Mouse (Mus musculus): ENCODE measurements at regions not wholly inside any gene's neighbourhood (a gene's known extent, or its start where the extent isn't known, plus 50 kb on each side); places are given as distances from the start of the nearest gene placed in this dataset.

DNA sequence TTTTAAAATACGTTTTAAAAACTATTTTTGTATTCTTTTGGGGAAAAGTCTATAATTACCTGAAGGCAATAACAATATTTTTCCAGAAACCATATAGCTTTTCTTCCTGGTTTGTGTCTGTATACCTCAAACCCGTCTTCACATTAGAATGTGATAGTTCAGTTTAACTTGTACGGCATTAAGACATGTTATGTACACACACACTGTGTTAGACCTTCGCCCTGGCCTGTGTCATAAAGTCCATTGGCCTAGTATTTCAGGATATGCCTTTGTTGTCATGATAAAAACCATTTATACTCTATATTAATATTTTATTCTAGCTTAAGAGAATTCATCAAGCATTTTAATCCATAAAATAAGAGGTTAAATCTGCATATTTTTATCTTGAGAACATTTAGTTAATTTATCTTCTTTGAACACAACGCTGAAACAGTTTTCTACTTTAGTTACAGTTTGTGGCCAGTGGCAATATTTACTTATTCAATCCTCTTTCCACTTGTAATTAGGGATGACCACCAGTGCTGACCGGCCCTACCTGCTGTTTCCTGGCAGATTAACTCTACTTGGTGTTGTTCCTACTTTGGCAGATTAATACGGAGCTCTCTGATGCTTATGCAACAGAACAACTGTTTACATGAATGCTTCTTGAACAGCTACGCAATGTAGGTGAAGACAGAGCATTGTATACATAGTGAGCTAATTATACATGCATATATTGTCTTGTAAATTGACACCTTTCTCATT lies 158.6 kb upstream of the Sesn3 start:
- H3K27me3 ChIP-seq (ENCODE audit: insufficient read depth, low read length): no peaks in the 10 kb centered on the region
- no peak overlapping the region for H3K4me3 ChIP-seq (replicated peaks; ENCODE audit: low read length)
- no peak for TF ChIP-seq CTCF (conservative IDR thresholded peaks at IDR 0.05; ENCODE audit: low read length)
- TF ChIP-seq POU5F1 (IDR thresholded peaks at IDR 0.05; ENCODE audit: borderline replicate concordance, low read length): no peak
- no peak for TF ChIP-seq NANOG (IDR thresholded peaks at IDR 0.05; ENCODE audit: borderline replicate concordance, low read length)
- no peaks in the 10 kb centered on the region; the same call in 1 of the 2 replicates for H3K4me1 ChIP-seq (replicated peaks; ENCODE audit: low read depth, low read length)
- no peaks in the 10 kb centered on the region for H3K9me3 ChIP-seq (ENCODE audit: low read length)
- no peaks in the 10 kb centered on the region for H3K36me3 ChIP-seq (ENCODE audit: insufficient read depth, low read length)

DNA sequence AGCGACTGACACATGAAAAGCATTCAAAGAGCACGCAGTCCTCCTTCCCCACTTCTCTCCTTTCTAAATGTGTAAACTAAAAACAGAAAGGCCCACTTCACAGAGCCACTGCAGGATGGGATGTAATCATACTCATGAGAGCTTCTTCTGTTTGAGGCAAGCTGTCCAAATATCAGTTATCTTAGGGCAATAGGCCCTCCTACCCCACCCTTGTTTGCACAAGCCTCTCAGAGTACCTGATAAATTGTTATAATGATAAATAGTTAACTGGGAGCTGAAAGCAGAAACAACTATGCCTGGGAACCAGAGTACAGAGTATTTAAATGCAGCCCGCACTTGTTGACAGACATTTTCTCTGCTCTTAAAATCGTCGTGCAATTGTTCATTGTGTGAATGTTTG lies 141.5 kb upstream of the Sesn3 start:
- Histone ChIP-seq H3K27me3 (ENCODE audit: insufficient read depth, low read length) (no peaks in the 10 kb centered on the region), H3K9me3 (ENCODE audit: low read length) (no peaks in the 10 kb centered on the region), H3K36me3 (ENCODE audit: insufficient read depth, low read length) (no peaks in the 10 kb centered on the region), H3K4me3 (replicated peaks; ENCODE audit: low read length) (no peak overlapping the region), H3K4me1 (replicated peaks; ENCODE audit: low read depth, low read length) (peaks cover 6% of the 10 kb centered on the region; the same call in 1 of the 2 replicates)
- TF ChIP-seq POU5F1 (IDR thresholded peaks at IDR 0.05; ENCODE audit: borderline replicate concordance, low read length): no peak
- no peak for TF ChIP-seq NANOG (IDR thresholded peaks at IDR 0.05; ENCODE audit: borderline replicate concordance, low read length)
- TF ChIP-seq CTCF (conservative IDR thresholded peaks at IDR 0.05; ENCODE audit: low read length): no peak

DNA sequence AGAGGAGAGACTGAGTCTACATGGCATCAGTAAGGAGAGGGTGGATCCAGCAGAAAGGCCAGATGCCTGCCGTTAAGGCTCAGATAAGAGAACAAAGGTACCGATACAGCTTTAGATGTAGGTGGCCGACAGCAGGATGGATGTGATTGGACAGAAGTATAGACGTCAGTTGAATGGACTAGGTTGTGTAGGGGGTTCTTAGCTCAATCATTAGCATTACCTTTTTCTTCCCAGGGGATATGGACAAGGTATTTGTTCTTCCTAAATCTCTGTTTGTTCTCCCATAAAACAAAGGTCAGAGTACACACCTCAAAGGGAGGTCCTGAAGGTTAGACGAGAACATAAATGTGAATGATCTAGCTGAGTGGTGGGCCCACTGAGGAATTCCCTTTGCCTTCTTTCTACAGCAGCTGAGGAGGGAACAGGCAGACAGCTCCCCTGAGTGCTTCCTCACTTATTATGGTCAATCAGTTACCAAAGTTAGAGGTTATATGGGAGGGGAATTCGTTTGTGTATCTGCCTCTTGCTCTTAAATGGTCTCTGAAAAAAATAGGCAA lies 139.9 kb upstream of the Sesn3 start:
- no peaks in the 10 kb centered on the region for H3K9me3 ChIP-seq (ENCODE audit: low read length)
- H3K4me3 ChIP-seq (replicated peaks; ENCODE audit: low read length): no peak overlapping the region
- peaks cover 6% of the 10 kb centered on the region; the same call in 1 of the 2 replicates for H3K4me1 ChIP-seq (replicated peaks; ENCODE audit: low read depth, low read length)
- H3K36me3 ChIP-seq (ENCODE audit: insufficient read depth, low read length): no peaks in the 10 kb centered on the region
- no peaks in the 10 kb centered on the region for H3K27me3 ChIP-seq (ENCODE audit: insufficient read depth, low read length)
- no peak for TF ChIP-seq CTCF (conservative IDR thresholded peaks at IDR 0.05; ENCODE audit: low read length)
- TF ChIP-seq NANOG (IDR thresholded peaks at IDR 0.05; ENCODE audit: borderline replicate concordance, low read length): no peak
- TF ChIP-seq POU5F1 (IDR thresholded peaks at IDR 0.05; ENCODE audit: borderline replicate concordance, low read length): no peak

DNA sequence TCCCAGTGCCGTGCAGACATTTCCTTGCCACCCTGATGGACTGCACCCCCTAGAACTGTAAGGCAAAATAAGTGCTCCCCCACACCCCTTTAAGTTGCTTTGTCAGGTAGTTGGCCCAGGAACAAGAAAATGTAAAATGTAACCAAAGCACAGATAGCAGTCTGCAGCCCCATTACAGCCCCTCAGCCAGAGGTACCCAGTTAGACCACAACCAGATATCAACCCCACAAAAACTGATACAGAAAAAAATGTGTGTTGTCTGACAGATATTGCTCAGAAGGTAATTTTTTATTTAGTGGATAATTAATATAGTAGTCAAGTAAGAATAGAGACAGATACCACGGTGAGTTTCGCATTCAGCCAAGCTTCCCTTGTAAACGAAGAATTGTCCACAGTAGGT lies 133.5 kb upstream of the Sesn3 start:
- H3K27me3 ChIP-seq (ENCODE audit: insufficient read depth, low read length): peaks cover 9% of the 10 kb centered on the region; the same call in 1 of the 2 replicates
- H3K9me3 ChIP-seq (ENCODE audit: low read length): no peaks in the 10 kb centered on the region
- no peaks in the 10 kb centered on the region for H3K36me3 ChIP-seq (ENCODE audit: insufficient read depth, low read length)
- no peak for TF ChIP-seq POU5F1 (IDR thresholded peaks at IDR 0.05; ENCODE audit: borderline replicate concordance, low read length)
- H3K4me3 ChIP-seq (replicated peaks; ENCODE audit: low read length): no peak overlapping the region
- H3K4me1 ChIP-seq (replicated peaks; ENCODE audit: low read depth, low read length): no peaks in the 10 kb centered on the region

DNA sequence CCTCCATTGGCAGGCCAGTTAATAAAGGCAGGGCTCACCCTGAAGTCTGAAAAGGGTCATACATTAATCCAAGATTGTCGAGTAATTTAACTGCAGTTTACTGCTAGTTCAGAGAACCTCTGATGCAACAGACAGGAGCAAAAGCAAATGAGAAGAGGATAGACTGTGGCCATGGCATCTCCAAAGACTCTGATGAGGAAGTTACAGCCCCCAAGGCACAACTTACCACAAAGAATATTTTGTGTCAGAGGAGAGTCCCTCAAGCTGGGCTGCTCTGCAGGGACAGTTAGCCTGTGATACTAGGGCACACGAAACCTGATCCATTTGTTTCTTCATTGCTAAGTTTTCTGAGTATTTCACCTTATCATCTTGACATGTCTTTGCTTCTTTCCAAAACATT lies 130.9 kb upstream of the Sesn3 start:
- no peak overlapping the region for H3K4me3 ChIP-seq (replicated peaks; ENCODE audit: low read length)

DNA sequence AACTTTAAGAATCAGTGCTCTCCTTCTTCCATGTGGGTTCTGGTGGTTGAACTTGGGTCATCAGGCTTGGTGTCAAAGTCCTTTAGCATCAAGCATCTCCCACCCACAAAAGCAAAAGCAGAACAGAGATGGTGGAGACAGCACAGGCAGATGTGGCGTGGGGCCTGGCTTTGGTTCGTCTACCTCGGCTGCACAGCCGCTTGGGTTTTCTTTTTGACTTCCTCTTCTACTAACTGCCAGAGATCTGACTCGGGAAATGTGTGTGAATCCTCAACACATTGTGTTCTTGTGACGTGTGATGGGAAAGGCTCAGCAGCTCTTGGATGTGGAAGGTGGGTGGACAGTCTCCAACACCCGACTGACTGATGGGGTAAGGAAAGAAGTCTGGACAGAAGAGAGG lies 127.8 kb upstream of the Sesn3 start:
- TF ChIP-seq CTCF (conservative IDR thresholded peaks at IDR 0.05; ENCODE audit: low read length) (no peak), POU5F1 (IDR thresholded peaks at IDR 0.05; ENCODE audit: borderline replicate concordance, low read length) (no peak), NANOG (IDR thresholded peaks at IDR 0.05; ENCODE audit: borderline replicate concordance, low read length) (no peak)
- Histone ChIP-seq H3K4me1 (replicated peaks; ENCODE audit: low read depth, low read length) (no peaks in the 10 kb centered on the region), H3K36me3 (ENCODE audit: insufficient read depth, low read length) (no peaks in the 10 kb centered on the region), H3K4me3 (replicated peaks; ENCODE audit: low read length) (no peak overlapping the region), H3K9me3 (ENCODE audit: low read length) (no peaks in the 10 kb centered on the region), H3K27me3 (ENCODE audit: insufficient read depth, low read length) (peaks cover 4% of the 10 kb centered on the region; the same call in 1 of the 2 replicates)

More for the DNA sequence above, 130.9 kb upstream of the Sesn3 start:
- no peak for TF ChIP-seq CTCF (conservative IDR thresholded peaks at IDR 0.05; ENCODE audit: low read length)
- no peak for TF ChIP-seq NANOG (IDR thresholded peaks at IDR 0.05; ENCODE audit: borderline replicate concordance, low read length)
- TF ChIP-seq POU5F1 (IDR thresholded peaks at IDR 0.05; ENCODE audit: borderline replicate concordance, low read length): no peak
- no peaks in the 10 kb centered on the region for H3K4me1 ChIP-seq (replicated peaks; ENCODE audit: low read depth, low read length)
- peaks cover 9% of the 10 kb centered on the region; the same call in 1 of the 2 replicates for H3K27me3 ChIP-seq (ENCODE audit: insufficient read depth, low read length)
- H3K9me3 ChIP-seq (ENCODE audit: low read length): no peaks in the 10 kb centered on the region
- H3K36me3 ChIP-seq (ENCODE audit: insufficient read depth, low read length): no peaks in the 10 kb centered on the region

DNA sequence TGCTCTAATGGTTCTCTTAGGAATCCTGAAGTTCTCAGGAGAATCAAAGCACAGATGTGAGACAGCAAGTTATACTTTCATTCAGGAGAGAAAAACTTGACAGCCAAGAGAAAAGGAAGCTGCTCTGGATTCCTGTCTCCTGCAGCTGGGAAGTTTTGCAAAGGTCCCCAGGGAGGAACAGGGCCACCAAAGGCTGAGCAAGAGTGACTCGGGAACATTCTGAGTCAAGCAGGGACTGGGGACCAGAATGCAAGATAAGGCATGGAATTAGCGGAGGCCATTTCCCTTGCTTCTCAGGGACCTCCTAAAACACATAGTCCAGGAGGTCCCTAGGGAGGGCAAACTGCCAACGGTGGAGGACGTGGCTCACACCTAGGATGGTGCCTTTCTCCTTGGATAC lies 127.1 kb upstream of the Sesn3 start:
- no peak for TF ChIP-seq CTCF (conservative IDR thresholded peaks at IDR 0.05; ENCODE audit: low read length)
- no peak for TF ChIP-seq POU5F1 (IDR thresholded peaks at IDR 0.05; ENCODE audit: borderline replicate concordance, low read length)
- TF ChIP-seq NANOG (IDR thresholded peaks at IDR 0.05; ENCODE audit: borderline replicate concordance, low read length): no peak
- H3K36me3 ChIP-seq (ENCODE audit: insufficient read depth, low read length): no peaks in the 10 kb centered on the region
- H3K4me3 ChIP-seq (replicated peaks; ENCODE audit: low read length): no peak overlapping the region
- H3K9me3 ChIP-seq (ENCODE audit: low read length): no peaks in the 10 kb centered on the region
- no peaks in the 10 kb centered on the region for H3K4me1 ChIP-seq (replicated peaks; ENCODE audit: low read depth, low read length)
- peaks cover 4% of the 10 kb centered on the region; the same call in 1 of the 2 replicates for H3K27me3 ChIP-seq (ENCODE audit: insufficient read depth, low read length)

DNA sequence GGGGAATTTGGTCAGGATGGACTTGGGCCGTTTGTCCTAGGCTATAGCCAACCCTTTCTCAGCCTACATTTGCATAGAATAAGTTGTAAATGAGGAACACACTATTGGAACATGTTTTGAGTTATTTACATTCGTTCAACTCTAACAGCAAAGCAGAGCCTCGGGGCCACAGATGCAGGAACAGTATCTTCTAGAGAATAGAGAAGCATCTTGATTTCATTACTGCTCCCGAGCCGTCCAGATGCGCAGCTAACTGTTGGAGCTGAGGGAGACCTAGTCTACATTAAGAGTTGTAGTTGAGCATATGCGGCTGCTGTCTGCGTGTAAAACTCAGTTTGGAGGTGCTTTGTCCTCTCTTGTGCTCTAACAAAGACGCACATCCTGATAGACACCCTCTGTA lies 124.6 kb upstream of the Sesn3 start:
- no peaks in the 10 kb centered on the region for H3K36me3 ChIP-seq (ENCODE audit: insufficient read depth, low read length)
- H3K27me3 ChIP-seq (ENCODE audit: insufficient read depth, low read length): no peaks in the 10 kb centered on the region
- TF ChIP-seq NANOG (IDR thresholded peaks at IDR 0.05; ENCODE audit: borderline replicate concordance, low read length) (no peak), POU5F1 (IDR thresholded peaks at IDR 0.05; ENCODE audit: borderline replicate concordance, low read length) (no peak), CTCF (conservative IDR thresholded peaks at IDR 0.05; ENCODE audit: low read length) (no peak)
- H3K4me3 ChIP-seq (replicated peaks; ENCODE audit: low read length): no peak overlapping the region
- H3K9me3 ChIP-seq (ENCODE audit: low read length): no peaks in the 10 kb centered on the region
- no peaks in the 10 kb centered on the region for H3K4me1 ChIP-seq (replicated peaks; ENCODE audit: low read depth, low read length)
